Mouse (Mus musculus) bone marrow, adult 2 months (tissue): ENCODE results near the gene Cep295.

Experiments
- CTCF ChIP-seq: fragments of 200-500 bp; IDR thresholded peaks from 2 replicates; pipeline ENCODE4 v1.5.1; 2011; ENCODE audit warnings: low read length, control low read depth; ENCODE audit not compliant: control insufficient read depth, insufficient read depth
- POLR2A ChIP-seq: fragments of 200-500 bp; IDR thresholded peaks from 2 replicates; pipeline ENCODE4 v1.6.1; 2011; ENCODE audit warnings: low read depth, mild to moderate bottlenecking, control low read depth, low read length, borderline replicate concordance; ENCODE audit not compliant: control insufficient read depth

DNA sequence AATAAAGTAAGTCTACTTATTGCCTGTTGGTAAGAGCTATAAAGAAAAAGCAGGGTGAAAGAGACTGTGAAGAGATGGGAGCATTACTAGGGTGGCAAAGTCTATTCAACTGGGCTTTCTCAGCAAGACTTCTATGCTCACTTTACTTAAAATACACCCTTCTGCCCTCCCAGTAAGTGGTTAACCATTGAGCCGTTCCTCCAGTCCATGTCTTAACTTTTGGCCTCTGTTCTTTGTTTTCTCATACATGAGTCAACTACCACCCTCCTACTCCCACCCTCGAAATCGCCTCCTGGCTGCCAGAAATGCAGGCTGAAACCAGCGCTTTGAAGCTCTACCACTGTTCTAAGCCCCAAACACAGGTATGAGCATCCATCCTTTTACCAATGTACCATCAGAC, 19.8 kb downstream of the Cep295 start:
- TF ChIP-seq CTCF (no peak), POLR2A (no peak)
